Mouse (Mus musculus) T-cell, adult 66 days (primary cell): ENCODE results near the gene Psmb5. TPM values are rescaled to one million over a fixed set of nuclear protein-coding genes. Genes with fewer than 3 reads are reported as not detected.

ENCODE experiments used
- total RNA-seq, 2 experiments: library from RNA; stranded (reverse); gene quantifications; 3 replicates in 1 of 2; 4 replicates in 1 of 2; pipeline ENCODE4 v1.2.4; 2023

Psmb5 gene
- total RNA-seq, result 10 to 100 TPM; 60.0 to 72.1 TPM

GRCm38 (mm10) chr14:54617897-54618365 is at the start of gene Psmb5:
Psmb5 (minus strand) TSS chr14:54618022.

GRCm38 (mm10) chr14:54641305-54641969 is 23.6 kb upstream of the Psmb5 start, which contains the start of gene Cdh24:
Cdh24 (minus strand) TSS chr14:54641364.

GRCm38 (mm10) chr14:54640946-54641304 is 23.1 kb upstream of the Psmb5 start, which contains the start of gene Gm17606:
Gm17606 (plus strand) TSS chr14:54640952.

GRCm38 (mm10) chr14:54621133-54621532 is 3.3 kb upstream of the Psmb5 start, which contains the start of gene Psmb11:
Psmb11 (plus strand) TSS chr14:54621433.

GRCm38 (mm10) chr14:54605752-54606321 is 12.0 kb downstream of the Psmb5 start, which contains the start of gene 4931414P19Rik:
4931414P19Rik (minus strand) TSS chr14:54605993.

GRCm38 (mm10) chr14:54577089-54577982 is 40.5 kb downstream of the Psmb5 start, which contains the start of gene Ajuba:
Ajuba (minus strand) TSS chr14:54577558.

Other genes with a start within 250 kb of the Psmb5 start
- 1 to 10 TPM; 1.1 to 2.4 TPM for gene Slc7a7, start 200.2 kb downstream of the Psmb5 start, total RNA-seq
- gene Mrpl52, start 191.1 kb downstream of the Psmb5 start, total RNA-seq, result 10 to 100 TPM; 70.9 to 71.6 TPM
- gene Mmp14, start 186.4 kb downstream of the Psmb5 start, total RNA-seq, result 1 to 10 TPM in 1 of 2 experiments, under 1 TPM in 1; 0.61 to 1.1 TPM
- gene Lrp10, start 153.9 kb downstream of the Psmb5 start, total RNA-seq, result 100 to 1,000 TPM; 125 to 142 TPM
- 1 to 10 TPM; 1.5 to 1.7 TPM for gene Rem2, start 141.9 kb downstream of the Psmb5 start, total RNA-seq
- 10 to 100 TPM; 39.8 to 40.1 TPM for gene Prmt5, start 100.5 kb downstream of the Psmb5 start, total RNA-seq
- gene Haus4, start 63.4 kb downstream of the Psmb5 start, total RNA-seq, result 10 to 100 TPM; 12.0 to 16.5 TPM
- under 1 TPM; 0.32 to 0.59 TPM for gene Ajuba, start 40.5 kb downstream of the Psmb5 start, total RNA-seq
- gene 4931414P19Rik, start 12.0 kb downstream of the Psmb5 start, total RNA-seq, result 1 to 10 TPM; 4.8 to 6.4 TPM
- gene Psmb11, start 3.4 kb upstream of the Psmb5 start, total RNA-seq, result not detected
- gene Gm17606, start 22.9 kb upstream of the Psmb5 start, total RNA-seq, result not detected
- 1 to 10 TPM; 8.4 to 8.8 TPM for gene Cdh24, start 23.3 kb upstream of the Psmb5 start, total RNA-seq
- gene 1700123O20Rik, start 68.2 kb upstream of the Psmb5 start, total RNA-seq, result 10 to 100 TPM; 37.4 to 47.4 TPM
- gene Acin1, start 68.9 kb upstream of the Psmb5 start, total RNA-seq, result 100 to 1,000 TPM; 566 to 583 TPM
- not detected for gene Gm29776, start 80.8 kb upstream of the Psmb5 start, total RNA-seq
- gene Cebpe, start 94.2 kb upstream of the Psmb5 start, total RNA-seq, result not detected
- gene Slc7a8, start 163.9 kb upstream of the Psmb5 start, total RNA-seq, result under 1 TPM in 1 of 2 experiments, not detected in 1; 0.29 TPM
- not detected for gene Rnf212b, start 196.1 kb upstream of the Psmb5 start, total RNA-seq